Mouse (Mus musculus) stomach, postnatal 0 days (tissue): ENCODE measurements around the gene Ccdc155. TPM values are rescaled to one million over a fixed set of nuclear protein-coding genes. Genes with fewer than 3 reads are reported as not detected.

Experiments used
- ATAC-seq: fragments of 200-750 bp; cut with Nextera tagmentation; 2 replicates; pipeline ENCODE4 v1.8.0; 2017; ENCODE audit not compliant: low FRiP score, low TSS enrichment
- DNase-seq: peaks from one replicate; pipeline ENCODE4 v3.0.0-alpha.2; 2016; ENCODE audit warnings: low spot score
- H3K27ac ChIP-seq: fragments of 300-500 bp; sonication (generic); replicated peaks from 2 replicates; pipeline ENCODE4 v1.5.1; 2014; ENCODE audit warnings: mild to moderate bottlenecking, control low read depth
- H3K27me3 ChIP-seq: fragments of 300-500 bp; sonication (generic); 2 replicates; pipeline ENCODE4 v1.6.1; 2014; ENCODE audit warnings: low read length; ENCODE audit not compliant: control insufficient read depth, insufficient read depth
- H3K36me3 ChIP-seq: fragments of 300-500 bp; sonication (generic); 2 replicates; pipeline ENCODE4 v1.6.1; 2014; ENCODE audit warnings: low read length, mixed read lengths; ENCODE audit not compliant: control insufficient read depth, insufficient read depth
- H3K4me1 ChIP-seq: fragments of 300-500 bp; sonication (generic); replicated peaks from 2 replicates; pipeline ENCODE4 v1.6.1; 2014; ENCODE audit warnings: antibody characterized with exemption; ENCODE audit not compliant: control insufficient read depth, insufficient read depth
- H3K4me2 ChIP-seq: fragments of 300-500 bp; sonication (generic); replicated peaks from 2 replicates; pipeline ENCODE4 v1.6.1; 2014; ENCODE audit warnings: low read depth, mild to moderate bottlenecking, control low read depth, moderate library complexity
- H3K4me3 ChIP-seq: fragments of 300-500 bp; sonication (generic); 2 replicates; pipeline ENCODE4 v1.5.1; 2014; ENCODE audit warnings: low read depth, low read length, control low read depth
- H3K9ac ChIP-seq: fragments of 300-500 bp; sonication (generic); 2 replicates; pipeline ENCODE4 v1.6.1; 2014; ENCODE audit warnings: mild to moderate bottlenecking, low read length, control low read depth, mixed read lengths
- H3K9me3 ChIP-seq: fragments of 300-500 bp; sonication (generic); 2 replicates; pipeline ENCODE4 v1.6.1; 2016; ENCODE audit warnings: low read length; ENCODE audit not compliant: control insufficient read depth
- CTCF ChIP-seq: IDR thresholded peaks from 2 replicates; pipeline ENCODE4 v1.5.1; 2016; ENCODE audit warnings: antibody characterized with exemption, low read depth, mild to moderate bottlenecking, moderate library complexity
- EP300 ChIP-seq: optimal IDR thresholded peaks from 2 replicates; pipeline ENCODE3; 2016; ENCODE audit warnings: antibody characterized with exemption
- WGBS: fragments of 180-500 bp; shearing (Covaris S2); extraction: QIAGEN DNeasy Blood & Tissue Kit; methylation state at CpG from one replicate; pipeline ENCODE4 v1.1.7; 2014; 5-methylcytosine and 5-hydroxymethylcytosine counted together
- polyA plus RNA-seq: library from polyadenylated mRNA; unstranded; fragments of >200 nt; fragmentation: Nextera tagmentation; extraction: Ambion mirVana; gene quantifications from 2 replicates; pipeline ENCODE4 v1.2.1, GENCODE M21; 2015

The Ccdc155 gene
- polyA plus RNA-seq, 1 experiment from 2014 or later = 0.13 TPM

- ATAC-seq = no peak
- Histone ChIP-seq H3K27me3 (no peaks in the 10 kb centered on the region), H3K36me3 (no peaks in the 10 kb centered on the region), H3K27ac (no peak overlapping the region), H3K9ac (no peak overlapping the region), H3K9me3 (no peaks in the 10 kb centered on the region), H3K4me1 (no peaks in the 10 kb centered on the region), H3K4me3 (no peak overlapping the region), H3K4me2 (no peak overlapping the region)
- WGBS = 14% methylated on average over 8 of the region's 8 CpGs
- TF ChIP-seq EP300 = no peak
- TF ChIP-seq CTCF = no peak
- no peak for DNase-seq
Observed at GRCm38 (mm10) chr7:45191803-45192363, 12.8 kb downstream of the Ccdc155 start.

- no peak for DNase-seq
- H3K4me1 ChIP-seq = no peaks in the 10 kb centered on the region
- no peak overlapping the region for H3K27ac ChIP-seq
- H3K4me2 ChIP-seq = no peak overlapping the region
- no peaks in the 10 kb centered on the region for H3K27me3 ChIP-seq
- TF ChIP-seq CTCF (no peak), EP300 (no peak)
- H3K9me3 ChIP-seq = no peaks in the 10 kb centered on the region
- no peak for ATAC-seq
- H3K36me3 ChIP-seq = no peaks in the 10 kb centered on the region
- no peak overlapping the region for H3K4me3 ChIP-seq
- 57% methylated on average over 2 of the region's 2 CpGs for WGBS
- H3K9ac ChIP-seq = no peak overlapping the region
Observed at GRCm38 (mm10) chr7:45191161-45191560, 13.5 kb downstream of the Ccdc155 start.

DNA sequence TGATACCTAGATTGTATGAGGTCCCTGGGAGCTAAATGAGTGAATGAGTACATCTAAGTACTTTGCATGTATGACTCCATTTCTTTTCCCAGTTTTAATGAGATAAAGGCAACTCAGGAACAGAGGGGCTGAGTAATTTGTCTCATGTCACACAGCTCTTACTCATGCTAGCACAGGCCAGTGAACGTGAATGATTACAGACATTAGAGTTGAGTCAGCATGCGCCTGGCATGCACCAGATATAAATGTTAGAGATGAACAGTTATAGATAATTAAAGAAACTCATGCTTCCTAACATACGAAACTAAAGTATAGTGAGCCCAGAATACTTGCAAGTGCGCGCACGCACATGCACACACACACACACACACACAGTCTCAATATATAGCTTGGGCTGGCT, 14.5 kb downstream of the Ccdc155 start:
- Histone ChIP-seq H3K4me1 (no peaks in the 10 kb centered on the region), H3K36me3 (no peaks in the 10 kb centered on the region), H3K27me3 (no peaks in the 10 kb centered on the region), H3K9me3 (no peaks in the 10 kb centered on the region), H3K27ac (no peak overlapping the region), H3K4me3 (no peak overlapping the region), H3K9ac (no peak overlapping the region), H3K4me2 (no peak overlapping the region)
- 74% methylated on average over 6 of the region's 6 CpGs for WGBS
- ATAC-seq (no peak), DNase-seq (no peak)
- no peak for TF ChIP-seq EP300
- TF ChIP-seq CTCF = no peak

- Histone ChIP-seq H3K27ac (no peak overlapping the region), H3K4me3 (no peak overlapping the region), H3K4me2 (no peak overlapping the region), H3K4me1 (no peaks in the 10 kb centered on the region), H3K27me3 (no peaks in the 10 kb centered on the region), H3K9me3 (no peaks in the 10 kb centered on the region), H3K9ac (no peak overlapping the region), H3K36me3 (no peaks in the 10 kb centered on the region)
- TF ChIP-seq EP300 (no peak), CTCF (no peak)
- ATAC-seq (no peak), DNase-seq (no peak)
- WGBS = 48% methylated on average over 16 of the region's 16 CpGs
Observed at GRCm38 (mm10) chr7:45189600-45189999, 15.1 kb downstream of the Ccdc155 start.

- TF ChIP-seq CTCF = no peak
- TF ChIP-seq EP300 = no peak
- DNase-seq = no peak
Observed at GRCm38 (mm10) chr7:45185921-45186320, 18.8 kb downstream of the Ccdc155 start.

GRCm38 (mm10) chr7:45183672-45184071, 21.0 kb downstream of the Ccdc155 start:
- DNase-seq (no peak), ATAC-seq (no peak)
- WGBS = 65% methylated on average over 7 of the region's 7 CpGs
- H3K27me3 ChIP-seq = peaks cover 19% of the 10 kb centered on the region; the same call in 1 of the 2 replicates
- TF ChIP-seq EP300 = no peak
- TF ChIP-seq CTCF = no peak
- H3K4me1 ChIP-seq = peaks cover 3% of the 10 kb centered on the region
- H3K36me3 ChIP-seq = no peaks in the 10 kb centered on the region
- H3K4me2 ChIP-seq = no peak overlapping the region
- H3K27ac ChIP-seq = no peak overlapping the region
- no peak overlapping the region for H3K9ac ChIP-seq
- no peaks in the 10 kb centered on the region for H3K9me3 ChIP-seq
- no peak overlapping the region for H3K4me3 ChIP-seq

More at GRCm38 (mm10) chr7:45185921-45186320, 18.8 kb downstream of the Ccdc155 start:
- no peak for ATAC-seq
- Histone ChIP-seq H3K9ac (no peak overlapping the region), H3K4me2 (no peak overlapping the region), H3K27ac (no peak overlapping the region), H3K9me3 (no peaks in the 10 kb centered on the region), H3K36me3 (no peaks in the 10 kb centered on the region), H3K27me3 (peaks cover 9% of the 10 kb centered on the region; the same call in 1 of the 2 replicates), H3K4me3 (no peak overlapping the region), H3K4me1 (peaks cover 3% of the 10 kb centered on the region)
- 75% methylated on average over 7 of the region's 7 CpGs for WGBS
